Mouse (Mus musculus): ENCODE data around the gene Cd59b. TPM values are rescaled to one million over a fixed set of nuclear protein-coding genes. Genes with fewer than 3 reads are reported as not detected.
"Not testable (repeated sequence)": the region's sequence is repeated elsewhere in the genome, so short reads cannot be mapped to it uniquely, and the experiment has no call there.

The Cd59b gene
- polyA plus RNA-seq, 1 experiment: 3.5 TPM

DNA sequence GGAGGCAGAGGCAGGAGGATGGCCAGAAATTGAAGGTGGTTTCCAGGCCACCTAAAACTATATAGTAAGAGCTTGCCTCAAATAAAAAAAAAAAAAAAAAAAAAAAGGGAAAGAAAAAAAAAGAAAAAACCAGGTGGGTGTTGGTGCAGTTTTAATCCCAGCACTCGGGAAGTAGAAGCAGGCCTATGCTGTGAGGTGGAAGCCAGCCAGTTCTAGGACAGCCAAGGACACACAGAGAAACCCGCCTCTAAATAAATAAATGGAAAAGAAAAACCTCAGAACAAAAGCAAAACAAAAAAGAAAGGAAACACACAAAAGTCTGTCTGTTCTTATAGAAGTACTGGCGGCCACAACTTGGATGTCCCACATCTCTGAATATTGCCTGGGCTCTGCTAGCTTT, 45.2 kb downstream of the Cd59b start:
- Histone ChIP-seq H3K27ac (ENCODE audit: insufficient read depth, low read length) (no peak overlapping the region), H3K4me1 (ENCODE audit: control insufficient read depth, insufficient read depth, low read length) (no peaks in the 10 kb centered on the region; the same call in 1 of the 2 replicates), H3K4me3 (ENCODE audit: insufficient read depth, low read length) (no peak overlapping the region)
- no peak for TF ChIP-seq CTCF (IDR thresholded peaks at IDR 0.05; ENCODE audit: borderline replicate concordance, insufficient read depth, low read length)
- no peak for TF ChIP-seq POLR2A (IDR thresholded peaks at IDR 0.05; ENCODE audit: low read depth, low read length)

DNA sequence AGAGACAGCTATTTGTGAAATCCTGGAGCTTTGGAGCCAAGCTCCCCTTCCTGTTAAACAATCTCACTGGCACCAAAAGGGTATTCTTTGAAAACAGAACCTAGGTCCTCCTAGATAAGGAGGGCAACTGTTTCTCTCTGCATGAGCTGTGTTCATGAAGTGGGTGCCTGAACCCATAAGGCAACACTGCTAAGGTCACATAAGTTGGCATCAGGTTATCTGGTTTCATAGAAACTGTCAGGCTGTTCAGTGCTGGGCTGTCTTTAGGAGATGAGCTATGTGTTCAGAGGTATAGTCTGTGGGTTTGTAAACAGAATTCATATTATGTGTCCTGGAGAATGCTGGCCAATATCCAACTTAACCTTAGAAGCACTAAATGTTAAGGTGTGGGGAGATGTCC, 47.5 kb downstream of the Cd59b start:
- not testable (repeated sequence) for H3K4me1 ChIP-seq (ENCODE audit: control insufficient read depth, insufficient read depth, low read length); H3K27ac ChIP-seq (ENCODE audit: insufficient read depth, low read length); H3K4me3 ChIP-seq (ENCODE audit: insufficient read depth, low read length)

DNA sequence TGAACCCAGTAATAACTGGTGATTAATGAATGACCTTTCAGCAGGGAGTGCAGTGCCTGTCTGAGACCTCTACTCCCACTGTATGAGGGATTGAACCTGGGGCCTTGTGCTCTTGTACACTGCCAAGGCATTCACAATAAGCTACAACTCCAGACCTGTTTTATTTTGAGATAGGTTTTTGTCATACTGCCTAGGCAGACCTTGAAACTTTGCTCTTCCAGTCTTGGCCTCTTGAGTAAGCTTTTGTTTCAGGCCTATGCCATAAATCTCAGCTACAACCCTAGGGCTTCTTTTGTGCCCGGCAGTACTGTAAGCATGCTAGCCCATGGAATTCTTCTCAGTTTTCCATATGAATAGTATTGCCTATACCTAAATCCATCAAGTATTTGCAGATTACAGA, 49.4 kb downstream of the Cd59b start:
- Histone ChIP-seq H3K4me3 (ENCODE audit: insufficient read depth, low read length) (no peak overlapping the region), H3K4me1 (ENCODE audit: control insufficient read depth, insufficient read depth, low read length) (no peaks in the 10 kb centered on the region)
- no peak for TF ChIP-seq CTCF (IDR thresholded peaks at IDR 0.05; ENCODE audit: borderline replicate concordance, insufficient read depth, low read length)

DNA sequence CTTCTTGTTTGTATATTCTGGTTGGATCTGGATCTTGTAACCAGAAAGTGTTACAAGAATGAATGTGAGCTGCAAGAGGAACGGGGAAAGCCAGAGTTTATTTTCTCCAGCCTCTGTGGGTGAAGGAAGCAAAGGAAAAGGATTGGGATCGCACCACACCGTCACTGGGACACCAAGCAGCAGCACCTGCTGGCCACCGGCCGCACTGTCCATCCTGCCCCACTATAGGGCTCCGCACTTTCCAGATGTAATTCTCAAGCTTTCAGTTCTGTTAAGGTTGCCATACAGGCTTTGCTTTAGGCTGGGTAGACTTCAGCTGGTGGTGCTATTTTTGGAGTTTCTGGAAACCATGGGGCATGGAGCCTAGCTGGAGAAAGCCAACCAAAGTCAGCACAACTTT, 50.7 kb downstream of the Cd59b start:
- H3K4me3 ChIP-seq (ENCODE audit: insufficient read depth, low read length): no peak overlapping the region
- H3K4me1 ChIP-seq (ENCODE audit: control insufficient read depth, insufficient read depth, low read length): no peaks in the 10 kb centered on the region
- no peak overlapping the region for H3K27ac ChIP-seq (ENCODE audit: insufficient read depth, low read length)
- TF ChIP-seq POLR2A (IDR thresholded peaks at IDR 0.05; ENCODE audit: low read depth, low read length) (no peak), CTCF (IDR thresholded peaks at IDR 0.05; ENCODE audit: borderline replicate concordance, insufficient read depth, low read length) (no peak)

More for the DNA sequence above, 49.4 kb downstream of the Cd59b start:
- H3K27ac ChIP-seq (ENCODE audit: insufficient read depth, low read length): no peak overlapping the region

DNA sequence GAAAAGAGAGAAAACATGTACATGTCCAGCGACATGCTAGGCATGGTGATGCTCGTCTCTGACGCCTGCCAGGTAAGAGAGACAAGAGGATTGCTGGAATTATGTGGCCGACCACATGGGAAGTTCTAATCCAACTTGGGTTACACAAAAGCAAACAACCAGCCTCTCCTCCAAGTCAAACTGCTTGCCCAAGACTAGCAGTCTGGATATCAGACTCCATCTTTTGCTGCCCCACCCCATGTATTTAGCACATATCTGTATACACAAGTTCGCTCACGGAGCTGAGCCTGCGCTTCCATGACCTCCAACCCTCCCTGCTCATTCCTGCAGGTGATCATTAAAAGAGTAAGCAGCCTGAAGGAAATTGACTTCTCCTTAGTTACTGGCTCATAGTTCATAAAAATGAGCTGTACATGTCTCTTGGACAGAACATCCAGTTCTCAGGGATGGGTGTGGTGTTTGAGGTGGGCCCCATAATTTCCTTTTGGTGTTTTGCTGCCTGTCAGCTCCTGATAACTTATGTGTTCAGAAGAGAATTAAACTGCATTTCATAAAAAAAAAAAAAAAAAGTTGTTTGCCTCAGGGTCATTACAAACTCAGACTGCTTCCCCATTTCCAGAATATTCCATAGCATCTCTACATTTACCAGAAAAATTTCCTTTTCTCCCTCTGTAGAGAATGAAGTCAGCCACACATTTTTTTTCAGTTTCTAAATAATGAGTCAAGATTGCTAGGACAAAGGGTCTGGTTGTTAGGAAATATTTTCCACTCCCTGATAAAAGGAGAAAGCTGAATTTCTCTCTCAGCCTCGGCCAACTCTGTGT, 52.2 kb downstream of the Cd59b start:
- H3K27ac ChIP-seq (ENCODE audit: insufficient read depth, low read length): peak overlapping the region; percentile 14; the same call in 1 of the 2 replicates
- TF ChIP-seq CTCF (IDR thresholded peaks at IDR 0.05; ENCODE audit: borderline replicate concordance, insufficient read depth, low read length): no peak
- TF ChIP-seq POLR2A (IDR thresholded peaks at IDR 0.05; ENCODE audit: low read depth, low read length): no peak
- H3K4me1 ChIP-seq (ENCODE audit: control insufficient read depth, insufficient read depth, low read length): 0 out of 2 replicates have a peak, but pooled peaks cover 3% of the 10 kb centered on the region
- H3K4me3 ChIP-seq (ENCODE audit: insufficient read depth, low read length): no peak overlapping the region

DNA sequence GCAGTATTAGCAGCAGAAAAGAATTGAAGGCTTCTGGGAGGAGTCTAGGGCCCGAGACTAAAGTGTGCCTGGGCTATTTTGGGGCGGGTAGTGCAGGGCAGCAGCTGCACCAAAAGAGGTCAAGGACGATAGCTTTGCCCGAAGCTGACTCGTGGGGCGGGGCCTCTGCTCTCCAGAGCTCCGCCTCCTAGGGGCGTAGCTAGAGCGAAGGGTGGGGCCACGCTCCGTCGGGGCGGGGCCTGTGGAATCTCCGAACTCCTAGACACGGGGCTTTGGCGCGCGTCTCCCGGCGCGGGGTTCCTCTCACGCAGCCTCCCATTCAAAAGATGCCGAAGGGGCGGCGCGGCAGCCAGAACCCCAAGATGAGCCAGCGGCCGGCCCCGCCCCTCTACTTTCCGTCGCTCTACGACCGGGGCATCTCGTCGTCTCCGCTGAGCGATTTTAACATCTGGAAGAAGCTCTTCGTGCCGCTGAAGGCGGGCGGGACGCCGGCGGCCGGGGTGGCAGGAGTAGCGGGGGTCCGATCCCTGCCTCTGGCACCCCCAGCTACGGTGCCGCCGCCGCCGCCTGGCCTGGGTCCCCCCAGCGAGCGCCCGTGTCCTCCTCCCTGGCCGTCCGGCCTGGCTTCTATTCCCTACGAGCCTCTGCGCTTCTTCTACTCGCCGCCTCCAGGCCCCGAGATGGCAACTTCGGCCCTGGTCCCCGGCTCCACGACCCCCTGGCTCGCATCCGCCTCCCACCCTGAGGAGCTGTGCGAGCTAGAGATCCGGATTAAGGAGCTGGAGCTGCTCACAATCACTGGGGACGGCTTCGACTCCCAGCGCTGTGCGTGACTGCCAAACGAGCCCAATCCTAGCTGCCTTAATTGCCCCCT, 53.1 kb downstream of the Cd59b start, which contains the start of gene A930018P22Rik:
Gene A930018P22Rik, plus strand, starts transcription at position 265 of the 874 bp plus-strand sequence.
- peak within 1 kb of the TSS; percentile 14; the same call in 1 of the 2 replicates for H3K27ac ChIP-seq (ENCODE audit: insufficient read depth, low read length)
- TF ChIP-seq POLR2A (IDR thresholded peaks at IDR 0.05; ENCODE audit: low read depth, low read length) (no peak), CTCF (IDR thresholded peaks at IDR 0.05; ENCODE audit: borderline replicate concordance, insufficient read depth, low read length) (no peak)
- H3K4me3 ChIP-seq (ENCODE audit: insufficient read depth, low read length): peak within 1 kb of the TSS; percentile 55
- 0 out of 2 replicates have a peak, but pooled peaks cover 3% of the 10 kb centered on the region for H3K4me1 ChIP-seq (ENCODE audit: control insufficient read depth, insufficient read depth, low read length)

DNA sequence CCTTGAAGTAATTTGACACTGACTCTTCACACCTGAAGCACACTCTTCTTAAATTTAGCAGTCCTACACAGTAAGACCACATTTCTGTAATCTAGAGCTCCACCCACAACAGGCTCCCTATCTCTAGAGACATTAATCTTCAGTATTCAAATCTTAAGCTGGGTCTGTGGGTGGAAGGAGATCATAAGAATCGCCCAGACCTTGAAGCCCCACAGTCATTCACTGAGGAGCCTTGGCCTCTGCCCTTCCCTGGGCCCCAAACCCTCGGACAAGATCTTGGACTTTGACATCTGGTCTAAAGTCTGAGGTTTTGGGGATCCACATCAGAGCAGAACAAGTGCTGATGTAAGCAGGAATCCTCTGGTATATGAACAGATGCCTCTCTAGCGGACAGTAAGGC, 53.9 kb downstream of the Cd59b start:
- H3K4me3 ChIP-seq (ENCODE audit: insufficient read depth, low read length): peak overlapping the region; percentile 55
- H3K27ac ChIP-seq (ENCODE audit: insufficient read depth, low read length): no peak overlapping the region
- H3K4me1 ChIP-seq (ENCODE audit: control insufficient read depth, insufficient read depth, low read length): 0 out of 2 replicates have a peak, but pooled peaks cover 3% of the 10 kb centered on the region
- no peak for TF ChIP-seq POLR2A (IDR thresholded peaks at IDR 0.05; ENCODE audit: low read depth, low read length)
- no peak for TF ChIP-seq CTCF (IDR thresholded peaks at IDR 0.05; ENCODE audit: borderline replicate concordance, insufficient read depth, low read length)

DNA sequence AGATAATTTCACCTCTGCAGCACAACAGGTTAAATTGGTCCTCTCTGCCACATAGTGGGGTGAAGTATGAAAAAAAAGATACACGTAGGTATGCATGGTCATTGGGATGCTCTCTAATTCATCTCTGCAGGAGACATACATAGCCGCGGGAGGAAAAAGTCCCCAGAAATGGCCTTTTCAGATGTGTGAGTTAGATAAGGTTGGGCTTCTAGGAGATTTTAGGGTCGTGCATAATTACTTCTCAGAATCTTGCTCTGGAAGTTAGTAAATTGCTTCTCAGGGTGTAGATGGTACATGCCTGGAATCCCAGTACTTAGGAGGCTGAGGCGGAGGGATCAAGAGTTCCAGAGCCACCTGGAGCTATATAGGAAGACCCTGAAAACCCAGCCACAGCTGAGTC, 54.4 kb downstream of the Cd59b start:
- Histone ChIP-seq H3K27ac (ENCODE audit: insufficient read depth, low read length) (no peak overlapping the region), H3K4me3 (ENCODE audit: insufficient read depth, low read length) (no peak overlapping the region), H3K4me1 (ENCODE audit: control insufficient read depth, insufficient read depth, low read length) (0 out of 2 replicates have a peak, but pooled peaks cover 3% of the 10 kb centered on the region)
- TF ChIP-seq POLR2A (IDR thresholded peaks at IDR 0.05; ENCODE audit: low read depth, low read length): no peak
- no peak for TF ChIP-seq CTCF (IDR thresholded peaks at IDR 0.05; ENCODE audit: borderline replicate concordance, insufficient read depth, low read length)

DNA sequence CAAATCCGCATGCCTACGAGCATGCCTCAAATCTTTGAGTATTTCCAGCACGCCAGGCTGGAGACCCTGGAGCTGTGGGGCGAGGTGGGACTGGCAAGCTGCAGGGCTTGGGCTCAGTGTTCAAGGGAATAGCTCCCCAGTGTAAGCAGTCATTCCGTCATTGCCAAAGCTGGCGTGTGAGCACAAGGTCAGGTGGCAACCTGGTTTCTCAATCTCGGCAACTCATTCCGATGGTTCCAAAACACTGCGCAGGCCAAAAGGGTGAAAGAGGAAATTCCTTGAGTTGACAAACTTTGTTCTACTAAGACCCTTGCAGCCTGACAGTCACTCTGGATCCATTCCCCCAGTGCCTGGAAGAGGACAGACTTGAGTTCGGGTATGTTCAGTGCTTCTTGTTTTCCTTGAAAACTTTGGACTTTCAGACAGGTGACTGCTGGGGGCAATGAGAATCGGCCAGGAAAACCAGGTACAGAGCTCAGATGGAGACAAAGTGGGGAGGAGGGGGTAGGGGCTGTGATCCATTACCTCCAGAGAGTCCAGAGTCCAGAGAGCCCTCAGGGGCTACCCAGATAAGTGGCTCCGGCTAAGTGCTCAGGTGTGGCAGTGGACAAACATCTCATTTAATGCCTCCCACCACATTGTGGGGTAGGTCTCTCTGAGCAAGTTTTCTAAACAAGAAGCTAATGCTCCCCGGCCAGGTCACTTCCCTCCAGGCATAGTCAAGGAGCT, 59.3 kb downstream of the Cd59b start:
- TF ChIP-seq POLR2A (IDR thresholded peaks at IDR 0.05; ENCODE audit: low read depth, low read length): no peak
- no peak for TF ChIP-seq CTCF (IDR thresholded peaks at IDR 0.05; ENCODE audit: borderline replicate concordance, insufficient read depth, low read length)
- 0 out of 2 replicates have a peak, but pooled peaks cover 3% of the 10 kb centered on the region for H3K4me1 ChIP-seq (ENCODE audit: control insufficient read depth, insufficient read depth, low read length)

More for the DNA sequence above, 59.3 kb downstream of the Cd59b start:
- Histone ChIP-seq H3K4me3 (ENCODE audit: insufficient read depth, low read length) (no peak overlapping the region), H3K27ac (ENCODE audit: insufficient read depth, low read length) (no peak overlapping the region)
